Mouse (Mus musculus): Measurements from ENCODE around the gene Psmd13.

DNA sequence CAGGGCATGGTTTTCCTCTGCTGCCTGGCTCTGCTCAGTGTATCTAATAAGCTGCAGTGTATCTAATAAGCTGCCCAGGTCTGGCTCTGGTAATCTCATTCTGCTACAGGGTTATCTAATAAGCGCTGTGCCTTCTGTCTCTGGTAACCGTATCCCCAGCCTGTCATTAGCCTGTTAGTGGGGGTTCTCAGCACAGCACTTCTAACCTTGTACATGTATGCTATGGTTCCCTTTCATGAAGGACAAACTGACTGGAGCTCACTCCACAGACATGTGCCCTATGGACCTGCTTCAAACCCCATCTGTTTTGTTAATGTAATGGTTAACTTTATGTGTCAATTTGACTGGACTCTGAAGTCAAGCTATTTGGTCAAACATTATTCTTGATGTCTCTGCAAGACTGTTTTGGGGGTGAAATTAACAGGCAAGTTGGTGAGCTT is 23.9 kb downstream of the Psmd13 start:
- TF ChIP-seq CTCF (IDR thresholded peaks at IDR 0.05; ENCODE audit: control insufficient read depth, insufficient read depth, insufficient replicate concordance, low read depth, low read length) (no peak), POLR2A (IDR thresholded peaks at IDR 0.05; ENCODE audit: control insufficient read depth, low read depth, low read length) (no peak)

Data from testis, adult 2 months (tissue).